Mouse (Mus musculus) stomach, postnatal 0 days (tissue): ENCODE data around the gene Prpf40a.

Experiments
- CTCF ChIP-seq: IDR thresholded peaks from 2 replicates; pipeline ENCODE4 v1.5.1; 2016; ENCODE audit warnings: antibody characterized with exemption, low read depth, mild to moderate bottlenecking, moderate library complexity
- EP300 ChIP-seq: optimal IDR thresholded peaks from 2 replicates; pipeline ENCODE3; 2016; ENCODE audit warnings: antibody characterized with exemption

GRCm38 (mm10) chr2:53191523-53192220 lies 588 bp upstream of the Prpf40a start, which contains the start of gene Arl6ip6:
- TF ChIP-seq EP300 (peak; percentile 50), CTCF (no peak)
